Mouse (Mus musculus) midbrain, embryonic 11.5 days (tissue): ENCODE results near the gene Mtfr1l. TPM values are rescaled to one million over a fixed set of nuclear protein-coding genes. Genes with fewer than 3 reads are reported as not detected.
A peak's percentile ranks its signal among the peaks of the same experiment; 100 is the strongest.

Source experiments
- ATAC-seq: fragments of 200-750 bp; cut with Nextera tagmentation; 2 replicates; pipeline ENCODE4 v1.8.0; 2017; ENCODE audit warnings: moderate TSS enrichment, moderate library complexity; ENCODE audit not compliant: low FRiP score
- DNase-seq: peaks from one replicate; pipeline ENCODE4 v3.0.0; 2015; ENCODE audit warnings: low spot score; ENCODE audit errors: missing footprints
- H3K27ac ChIP-seq: fragments of 300-500 bp; sonication (generic); 2 replicates; pipeline ENCODE4 v1.5.1; 2014; ENCODE audit warnings: low read depth, low read length
- H3K27me3 ChIP-seq: fragments of 300-500 bp; sonication (generic); 2 replicates; pipeline ENCODE4 v1.6.1; 2014; ENCODE audit warnings: mild to moderate bottlenecking, low read length, moderate library complexity, mixed read lengths; ENCODE audit not compliant: control insufficient read depth, insufficient read depth
- H3K36me3 ChIP-seq: fragments of 300-500 bp; sonication (generic); 2 replicates; pipeline ENCODE4 v1.6.1; 2014; ENCODE audit warnings: mild to moderate bottlenecking, low read length, moderate library complexity, mixed read lengths; ENCODE audit not compliant: control insufficient read depth, insufficient read depth
- H3K4me1 ChIP-seq: fragments of 300-500 bp; sonication (generic); 2 replicates; pipeline ENCODE4 v1.6.1; 2014; ENCODE audit warnings: low read length; ENCODE audit not compliant: control insufficient read depth, insufficient read depth
- H3K4me2 ChIP-seq: fragments of 300-500 bp; sonication (generic); 2 replicates; pipeline ENCODE4 v1.6.1; 2014; ENCODE audit warnings: mild to moderate bottlenecking, moderate library complexity
- H3K4me3 ChIP-seq: fragments of 300-500 bp; sonication (generic); 2 replicates; pipeline ENCODE4 v1.5.1; 2014; ENCODE audit warnings: low read depth, low read length
- H3K9ac ChIP-seq: fragments of 300-500 bp; sonication (generic); 2 replicates; pipeline ENCODE4 v1.6.1; 2014; ENCODE audit warnings: low read length
- H3K9me3 ChIP-seq: fragments of 300-500 bp; sonication (generic); 2 replicates; pipeline ENCODE4 v1.6.1; 2016; ENCODE audit warnings: low read length; ENCODE audit not compliant: control insufficient read depth
- WGBS: fragments of 180-500 bp; shearing (Covaris S2); extraction: QIAGEN DNeasy Blood & Tissue Kit; methylation state at CpG from one replicate; pipeline ENCODE4 v1.1.7; 2014; 5-methylcytosine and 5-hydroxymethylcytosine counted together
- polyA plus RNA-seq: library from polyadenylated mRNA; unstranded; fragments of >200 nt; fragmentation: Nextera tagmentation; extraction: Ambion mirVana; gene quantifications from 2 replicates; pipeline ENCODE4 v1.2.1, GENCODE M21; 2014

The Mtfr1l gene
- polyA plus RNA-seq: 132 and 140 TPM in 2 replicates

DNA sequence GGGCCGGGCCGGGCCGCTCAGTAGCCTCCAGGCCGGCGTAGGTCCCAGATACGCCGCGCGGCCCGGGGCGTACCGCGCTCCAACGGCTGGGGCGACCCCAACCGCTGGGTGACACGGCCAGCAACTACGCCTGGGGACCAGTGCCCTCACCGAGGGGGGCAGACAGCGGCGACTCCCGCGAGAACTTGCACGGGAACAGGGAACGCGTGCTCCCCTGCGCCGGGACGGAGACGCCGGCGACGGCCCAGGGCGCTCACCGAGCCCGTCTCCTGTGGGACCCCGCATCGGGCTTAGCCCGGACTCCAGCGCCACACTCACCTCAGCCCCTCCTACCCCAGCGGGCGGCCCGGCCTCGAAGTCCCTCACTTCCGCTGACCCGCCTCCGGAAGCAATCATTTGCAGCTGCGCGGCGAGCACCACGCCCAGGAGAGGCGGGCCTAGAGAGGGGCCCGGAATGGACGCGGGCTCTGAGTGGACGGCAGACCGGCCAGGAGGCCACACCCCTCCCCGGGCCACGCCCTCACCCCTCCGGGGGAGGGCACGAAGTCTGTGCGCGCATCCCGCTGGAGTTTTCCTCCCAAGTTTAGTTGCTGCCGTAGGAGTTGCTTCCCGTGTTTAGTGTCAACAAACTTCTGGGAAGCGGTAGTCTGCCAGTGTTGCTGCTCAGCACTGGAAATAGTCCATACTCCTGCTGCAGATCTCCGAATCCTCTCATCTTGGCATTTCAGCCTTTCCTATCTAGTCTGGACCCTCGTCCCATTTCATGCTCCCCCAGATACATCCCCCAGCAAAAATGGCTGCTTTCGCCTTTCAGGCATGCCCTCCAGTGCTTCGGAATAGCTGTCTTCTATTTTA, at the start of gene Mtfr1l:
Gene Mtfr1l (minus strand): TSS at position 456 of the 855 bp plus-strand sequence.
- Histone ChIP-seq H3K36me3 (peaks cover 9% of the 10 kb centered on the region; the same call in 1 of the 2 replicates), H3K9me3 (no peaks in the 10 kb centered on the region), H3K4me1 (peaks cover 13% of the 10 kb centered on the region), H3K27ac (peak within 1 kb of the TSS; percentile 64), H3K27me3 (no peaks in the 10 kb centered on the region), H3K9ac (peak within 1 kb of the TSS; percentile 82), H3K4me3 (peak within 1 kb of the TSS; percentile 90), H3K4me2 (peak within 1 kb of the TSS; percentile 95)
- under 1% methylated on average over 71 of the region's 71 CpGs for WGBS
- ATAC-seq (peak; percentile 98), DNase-seq (peak; percentile 99)

DNA sequence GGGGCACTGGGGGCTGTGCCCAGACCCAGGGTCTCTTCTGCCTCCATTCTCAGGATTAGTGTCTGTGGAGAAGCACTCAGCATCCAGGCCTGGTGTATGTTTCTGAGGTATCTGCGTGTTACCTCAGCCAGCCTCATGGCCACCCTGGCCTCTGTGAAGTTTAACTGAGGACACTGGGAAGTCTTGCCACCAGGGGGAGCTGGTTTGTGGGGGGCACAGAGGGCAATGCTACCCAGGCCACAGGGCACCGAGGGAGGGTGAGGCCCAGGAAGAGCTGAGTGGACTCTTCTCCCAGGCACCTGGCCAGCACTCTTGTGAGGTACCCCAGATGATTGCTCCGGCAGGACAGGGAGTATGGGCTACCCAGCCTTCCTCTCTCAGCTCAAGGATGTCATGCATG, 48.3 kb upstream of the Mtfr1l start:
- DNase-seq (no peak), ATAC-seq (no peak)
- H3K27me3 ChIP-seq: no peaks in the 10 kb centered on the region
- peaks cover 10% of the 10 kb centered on the region for H3K4me1 ChIP-seq
- 77% methylated on average over 3 of the region's 3 CpGs for WGBS
- no peak overlapping the region for H3K4me3 ChIP-seq
- no peak overlapping the region for H3K4me2 ChIP-seq
- H3K9ac ChIP-seq: no peak overlapping the region
- no peaks in the 10 kb centered on the region for H3K9me3 ChIP-seq
- H3K27ac ChIP-seq: no peak overlapping the region
- H3K36me3 ChIP-seq: no peaks in the 10 kb centered on the region

DNA sequence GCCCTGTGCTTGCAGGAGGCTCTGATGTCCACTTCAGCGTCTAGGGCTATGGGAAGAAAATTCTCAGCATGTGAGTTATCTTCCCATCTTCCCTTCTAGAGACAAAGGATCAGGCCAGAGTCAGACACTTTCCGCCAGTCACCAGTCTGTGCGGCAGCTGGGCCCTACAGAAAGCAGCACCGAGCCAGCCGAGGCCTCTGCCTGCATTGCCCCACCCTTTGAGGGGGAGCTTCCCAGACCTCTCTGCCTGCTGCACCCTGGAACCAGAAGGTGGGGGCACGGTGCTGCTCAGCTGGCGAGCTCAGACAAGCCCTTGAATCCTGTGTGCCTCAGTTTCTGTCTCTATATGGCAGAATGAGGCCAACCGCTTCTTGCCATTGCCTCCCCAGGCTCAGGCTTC, 46.2 kb upstream of the Mtfr1l start:
- peaks cover 10% of the 10 kb centered on the region for H3K4me1 ChIP-seq
- no peak for DNase-seq
- 66% methylated on average over 8 of the region's 8 CpGs for WGBS
- no peaks in the 10 kb centered on the region for H3K36me3 ChIP-seq
- no peak overlapping the region for H3K4me2 ChIP-seq
- H3K27me3 ChIP-seq: no peaks in the 10 kb centered on the region
- H3K27ac ChIP-seq: no peak overlapping the region
- H3K9me3 ChIP-seq: no peaks in the 10 kb centered on the region
- no peak for ATAC-seq
- H3K9ac ChIP-seq: no peak overlapping the region
- no peak overlapping the region for H3K4me3 ChIP-seq

DNA sequence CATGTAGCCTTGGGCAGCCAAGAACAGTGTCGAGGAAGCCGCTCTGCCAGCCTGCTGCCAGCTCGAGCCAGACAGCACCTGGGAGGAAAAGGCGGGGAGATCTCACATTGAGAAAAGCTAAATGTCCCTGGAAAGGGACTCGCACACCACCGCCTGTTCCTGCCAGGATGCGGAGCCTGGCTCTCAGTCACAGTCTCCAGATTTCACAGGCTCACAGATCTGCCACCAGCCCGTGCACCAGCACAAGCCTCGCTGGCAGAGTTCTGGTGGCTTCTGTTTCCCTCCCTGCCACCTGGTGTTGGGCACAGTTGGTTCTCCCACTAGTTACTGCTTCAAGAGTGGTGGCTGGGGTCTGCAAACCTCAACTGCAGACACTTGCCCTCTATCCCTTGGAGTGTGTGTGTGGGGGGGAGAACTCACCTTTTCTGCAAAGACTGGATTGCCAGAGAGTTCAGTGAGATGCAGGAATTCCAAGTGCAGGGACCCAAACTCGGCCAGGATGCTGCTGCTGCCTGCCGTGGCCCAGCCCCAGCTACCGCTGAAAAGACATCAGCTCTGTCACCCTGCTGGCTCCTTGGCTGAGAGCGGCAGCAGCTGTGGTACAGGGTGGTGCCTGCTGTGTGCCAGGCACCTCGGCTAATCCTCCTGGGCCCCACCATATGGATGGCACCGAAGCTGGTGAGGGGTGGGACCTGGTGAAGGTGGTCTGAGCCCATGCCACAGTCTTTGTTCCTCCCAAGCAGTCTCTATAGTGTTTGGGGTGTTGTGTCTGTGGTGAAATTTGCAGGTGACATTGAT, 45.4 kb upstream of the Mtfr1l start:
- 75% methylated on average over 15 of the region's 15 CpGs for WGBS
- H3K9ac ChIP-seq: no peak overlapping the region
- no peaks in the 10 kb centered on the region for H3K9me3 ChIP-seq
- DNase-seq (no peak), ATAC-seq (no peak)
- H3K4me1 ChIP-seq: peaks cover 11% of the 10 kb centered on the region
- H3K27me3 ChIP-seq: no peaks in the 10 kb centered on the region
- H3K36me3 ChIP-seq: no peaks in the 10 kb centered on the region
- H3K27ac ChIP-seq: no peak overlapping the region
- no peak overlapping the region for H3K4me3 ChIP-seq
- no peak overlapping the region for H3K4me2 ChIP-seq

DNA sequence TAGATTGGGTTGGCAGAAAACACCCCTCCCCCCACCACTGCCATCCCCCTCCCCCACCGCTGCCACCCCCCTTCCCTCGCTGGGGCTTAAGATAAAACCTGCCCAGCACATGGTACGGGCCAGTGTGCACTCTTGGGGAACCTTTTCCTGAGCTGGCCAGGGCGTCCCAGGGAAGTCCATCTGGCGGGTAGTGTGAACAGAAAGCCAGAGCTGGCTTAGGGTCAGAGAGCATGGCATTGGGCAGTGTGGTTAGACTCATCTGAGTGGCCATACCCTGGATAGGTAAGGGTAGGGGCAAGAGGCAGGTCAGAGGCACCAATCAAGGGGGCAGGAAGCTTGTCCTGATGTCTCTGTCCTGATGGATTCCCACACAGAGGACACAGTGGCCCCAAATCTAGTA, 44.4 kb upstream of the Mtfr1l start:
- no peak overlapping the region for H3K4me3 ChIP-seq
- DNase-seq: no peak
- H3K4me2 ChIP-seq: no peak overlapping the region
- H3K27me3 ChIP-seq: no peaks in the 10 kb centered on the region
- H3K9me3 ChIP-seq: no peaks in the 10 kb centered on the region
- H3K36me3 ChIP-seq: no peaks in the 10 kb centered on the region
- H3K27ac ChIP-seq: no peak overlapping the region
- H3K4me1 ChIP-seq: peaks cover 11% of the 10 kb centered on the region
- H3K9ac ChIP-seq: peak overlapping the region; percentile 5; the same call in 1 of the 2 replicates
- ATAC-seq: no peak
- WGBS: 27% methylated on average over 5 of the region's 5 CpGs

DNA sequence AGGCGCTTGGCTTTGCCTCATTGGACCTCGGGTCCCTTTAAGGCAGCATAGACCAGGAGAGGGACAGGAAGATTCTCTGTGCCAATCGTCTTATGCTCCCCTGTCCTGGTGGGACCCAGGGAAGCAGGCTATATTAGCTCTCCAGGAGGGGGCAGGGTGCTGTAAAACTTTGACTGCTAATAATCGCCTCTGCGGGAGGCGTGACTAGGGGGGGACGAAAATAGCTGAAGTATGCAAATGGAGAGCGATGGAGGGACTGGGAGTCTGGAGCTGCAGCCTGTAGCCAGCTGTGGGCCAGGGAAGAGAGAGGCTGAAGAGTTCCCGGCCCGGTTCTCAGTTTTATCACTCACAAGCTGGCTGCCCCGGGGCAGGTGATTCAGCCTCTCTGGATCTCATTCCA, 44.0 kb upstream of the Mtfr1l start:
- 24% methylated on average over 11 of the region's 11 CpGs for WGBS
- DNase-seq (no peak), ATAC-seq (no peak)
- no peak overlapping the region for H3K27ac ChIP-seq
- no peaks in the 10 kb centered on the region for H3K27me3 ChIP-seq
- H3K9me3 ChIP-seq: no peaks in the 10 kb centered on the region
- H3K36me3 ChIP-seq: no peaks in the 10 kb centered on the region
- H3K9ac ChIP-seq: peak overlapping the region; percentile 5; the same call in 1 of the 2 replicates
- H3K4me2 ChIP-seq: no peak overlapping the region
- H3K4me3 ChIP-seq: no peak overlapping the region
- H3K4me1 ChIP-seq: peaks cover 11% of the 10 kb centered on the region

DNA sequence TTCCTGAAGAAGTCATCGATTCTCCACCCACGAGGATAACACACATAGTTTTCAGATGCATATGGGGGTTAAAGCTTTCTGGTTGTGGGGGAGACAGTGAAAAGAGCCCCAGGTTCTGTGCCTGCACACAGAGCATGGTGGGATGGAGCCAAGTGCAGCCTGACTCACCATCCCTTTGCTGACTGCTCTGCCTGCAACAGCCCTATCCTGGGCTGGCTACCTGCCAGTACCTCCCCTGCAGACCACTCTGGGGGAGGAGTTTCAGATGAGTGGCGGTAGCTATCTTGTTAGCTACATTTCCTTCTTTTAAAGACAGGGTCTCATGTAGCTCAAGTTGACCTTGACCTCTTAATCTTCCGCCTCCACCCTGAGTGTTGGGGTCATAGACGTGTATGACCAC, 43.2 kb upstream of the Mtfr1l start:
- Histone ChIP-seq H3K27ac (no peak overlapping the region), H3K4me1 (peaks cover 11% of the 10 kb centered on the region), H3K27me3 (no peaks in the 10 kb centered on the region), H3K36me3 (no peaks in the 10 kb centered on the region), H3K4me2 (no peak overlapping the region), H3K9ac (no peak overlapping the region), H3K4me3 (no peak overlapping the region), H3K9me3 (no peaks in the 10 kb centered on the region)
- ATAC-seq (no peak), DNase-seq (no peak)
- WGBS: 74% methylated on average over 5 of the region's 5 CpGs

DNA sequence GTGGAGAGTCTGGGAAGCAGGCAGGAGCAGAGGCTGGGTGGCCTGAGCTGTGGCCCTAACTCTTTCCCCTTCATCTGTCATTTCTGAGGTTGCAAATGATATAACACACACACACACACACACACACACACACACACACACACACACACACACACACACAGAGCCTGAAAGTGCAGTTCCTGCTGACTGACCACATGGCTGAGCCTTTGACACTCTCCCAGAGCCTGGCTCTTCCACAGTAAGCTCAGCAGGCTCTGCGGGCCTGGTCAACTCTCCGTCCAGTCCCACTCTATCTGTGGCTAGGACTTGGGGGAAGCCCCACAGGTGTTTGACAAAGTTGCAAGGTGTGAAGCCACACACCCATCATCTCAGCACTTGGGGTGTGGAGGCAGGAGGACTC, 42.1 kb upstream of the Mtfr1l start:
- DNase-seq: no peak
- H3K4me3 ChIP-seq: no peak overlapping the region
- 77% methylated on average over 2 of the region's 2 CpGs for WGBS

DNA sequence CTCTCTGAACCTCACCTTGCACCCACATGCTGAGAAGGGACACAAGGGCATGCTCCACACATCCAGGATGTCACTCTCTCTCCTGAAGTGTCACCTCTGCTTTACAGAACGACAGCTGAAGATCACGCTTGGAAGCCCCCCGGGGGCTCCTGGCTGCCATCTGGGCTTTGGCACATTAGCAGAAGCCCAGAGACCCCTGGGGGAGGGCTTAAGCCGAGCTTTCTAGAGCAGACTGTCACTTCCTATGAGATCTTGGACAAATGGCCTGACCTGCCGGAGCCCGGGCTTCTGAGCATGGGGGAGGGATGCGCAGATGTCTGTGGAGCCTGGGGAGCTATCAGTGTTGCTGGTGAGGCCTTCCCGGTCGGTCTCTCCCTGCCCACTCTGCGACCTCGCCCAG, 40.3 kb upstream of the Mtfr1l start:
- no peak overlapping the region for H3K4me2 ChIP-seq
- WGBS: 52% methylated on average over 11 of the region's 11 CpGs
- H3K4me1 ChIP-seq: peaks cover 9% of the 10 kb centered on the region
- H3K4me3 ChIP-seq: no peak overlapping the region
- ATAC-seq (no peak), DNase-seq (no peak)
- H3K27ac ChIP-seq: no peak overlapping the region
- no peak overlapping the region for H3K9ac ChIP-seq
- H3K27me3 ChIP-seq: no peaks in the 10 kb centered on the region
- H3K9me3 ChIP-seq: no peaks in the 10 kb centered on the region
- no peaks in the 10 kb centered on the region for H3K36me3 ChIP-seq

More for the DNA sequence above, 42.1 kb upstream of the Mtfr1l start:
- Histone ChIP-seq H3K27ac (no peak overlapping the region), H3K4me2 (no peak overlapping the region), H3K36me3 (no peaks in the 10 kb centered on the region), H3K27me3 (no peaks in the 10 kb centered on the region), H3K4me1 (peaks cover 11% of the 10 kb centered on the region), H3K9ac (no peak overlapping the region), H3K9me3 (no peaks in the 10 kb centered on the region)
- ATAC-seq: no peak
